Mouse (Mus musculus) inflammation-experienced regulatory T-cells, adult 6 months (primary cell): ENCODE measurements around the gene Gm20388. TPM values are rescaled to one million over a fixed set of nuclear protein-coding genes. Genes with fewer than 3 reads are reported as not detected.
"Not testable (repeated sequence)": the region's sequence is repeated elsewhere in the genome, so short reads cannot be mapped to it uniquely, and the experiment has no call there.

Experiments used
- ATAC-seq: one replicate; pipeline ENCODE4 v1.8.0; 2017
- polyA plus RNA-seq, 3 experiments: library from polyadenylated mRNA; unstranded; fragments of 100-300 nt; shearing (Covaris generic); gene quantifications; one replicate each; pipeline ENCODE4 v1.2.1; 2017

Gene Gm20388
- polyA plus RNA-seq, 3 experiments from 2014 or later = 10.8 to 14.1 (median 11.8) TPM

DNA sequence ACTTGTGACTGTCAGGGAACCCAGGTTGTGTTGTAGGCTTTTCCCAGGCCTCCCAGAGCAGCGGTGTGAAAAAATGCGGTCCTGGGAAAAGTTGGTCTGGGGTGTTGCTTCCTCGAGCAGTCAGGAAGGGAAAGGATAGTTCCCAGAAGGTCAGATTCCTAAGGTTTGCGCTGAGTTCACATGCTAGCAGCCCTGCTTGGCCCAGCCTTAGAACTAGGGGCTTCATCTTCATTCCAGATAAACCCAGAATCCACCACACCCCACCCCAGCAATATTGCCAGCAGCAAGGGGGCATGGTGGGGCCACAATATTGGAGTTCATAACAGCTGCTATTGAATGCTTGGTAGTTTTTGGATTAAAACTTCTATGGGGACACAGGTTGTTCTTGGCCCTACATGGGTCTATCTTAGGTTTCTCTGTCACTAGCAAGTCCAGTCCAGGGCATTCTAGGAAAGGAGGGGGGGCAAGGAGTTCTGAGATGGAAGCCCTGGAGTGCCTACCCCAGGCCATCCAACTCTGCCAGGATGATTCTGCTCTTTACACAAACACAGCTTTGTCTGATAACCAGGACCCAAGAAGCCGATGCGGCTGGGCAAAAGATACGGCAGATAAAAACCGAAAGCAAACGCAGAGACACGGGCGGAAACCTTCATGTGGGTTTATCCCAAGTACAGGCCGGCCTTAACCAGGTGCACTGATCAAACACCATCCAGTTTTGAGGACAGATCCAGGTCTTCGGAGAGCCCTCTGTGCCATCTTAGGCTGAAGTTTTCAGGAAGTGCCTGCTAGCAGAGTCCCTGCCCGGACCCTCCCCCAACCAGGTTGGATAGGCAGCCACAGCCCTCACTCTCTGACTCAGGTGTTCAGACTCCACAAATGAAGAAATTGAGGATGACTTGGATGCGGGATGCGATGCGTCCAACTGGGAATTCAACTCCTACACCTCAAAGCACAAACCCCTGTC, 1210.1 kb downstream of the Gm20388 start:
- peak; percentile 12 for ATAC-seq

DNA sequence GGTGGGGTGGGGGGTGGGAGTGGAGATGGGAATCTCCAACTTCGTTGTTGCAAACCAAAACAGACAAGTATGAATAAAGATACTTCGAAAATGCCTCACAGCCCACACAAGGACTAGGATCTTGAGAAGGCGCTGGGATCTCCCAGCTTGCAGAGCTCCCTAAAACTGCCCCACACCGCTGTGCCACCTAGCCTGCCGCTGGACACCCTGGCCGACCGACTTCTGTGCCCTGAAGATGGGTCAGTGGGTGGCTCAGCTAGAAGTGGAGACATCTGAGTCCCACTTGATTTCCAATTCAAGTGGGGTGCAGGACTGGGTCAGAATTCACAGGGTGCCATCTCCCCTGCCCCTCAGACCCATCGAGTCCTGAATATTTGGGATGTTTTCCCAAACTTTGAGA, 1211.1 kb downstream of the Gm20388 start:
- no peak for ATAC-seq

DNA sequence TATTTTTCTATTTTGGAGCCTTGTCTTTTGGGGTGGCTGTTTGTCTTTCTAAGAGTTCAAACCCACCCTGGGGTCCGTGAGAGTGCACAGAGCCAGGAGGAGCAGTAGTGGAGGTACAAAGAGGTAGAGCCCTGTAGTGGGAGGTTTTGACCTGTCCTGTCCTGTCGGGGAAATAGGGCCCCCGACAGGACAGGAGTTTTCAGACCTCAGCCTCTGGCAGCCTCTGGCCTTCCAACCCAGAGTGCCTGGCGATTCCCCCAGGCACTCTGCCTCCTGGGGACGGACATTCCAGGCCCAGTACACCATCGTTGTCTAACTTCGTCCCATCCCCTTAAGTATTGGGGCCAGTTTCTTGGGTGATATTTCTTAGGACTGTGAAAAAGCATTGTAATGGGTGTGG, 1211.7 kb downstream of the Gm20388 start:
- ATAC-seq = no peak

DNA sequence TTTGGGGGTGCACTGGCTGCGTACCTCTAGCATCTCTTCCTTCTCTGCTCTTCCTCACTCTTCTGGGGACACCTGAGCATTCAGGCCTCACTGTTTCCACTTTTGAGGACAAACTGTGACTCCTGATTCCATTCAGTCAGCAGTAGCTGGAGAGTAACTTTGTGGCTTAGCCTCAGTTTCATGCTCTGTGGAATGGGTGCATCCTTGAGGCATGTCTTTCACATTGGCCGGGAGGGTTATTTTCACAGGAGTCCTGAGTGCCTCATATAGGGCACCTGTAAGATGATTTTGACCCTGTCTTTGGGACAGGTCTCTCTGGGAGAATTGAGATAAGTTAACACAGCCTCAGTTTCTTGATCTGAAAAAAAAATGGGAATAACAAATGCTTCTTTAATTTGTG, 1212.5 kb downstream of the Gm20388 start:
- no peak for ATAC-seq

DNA sequence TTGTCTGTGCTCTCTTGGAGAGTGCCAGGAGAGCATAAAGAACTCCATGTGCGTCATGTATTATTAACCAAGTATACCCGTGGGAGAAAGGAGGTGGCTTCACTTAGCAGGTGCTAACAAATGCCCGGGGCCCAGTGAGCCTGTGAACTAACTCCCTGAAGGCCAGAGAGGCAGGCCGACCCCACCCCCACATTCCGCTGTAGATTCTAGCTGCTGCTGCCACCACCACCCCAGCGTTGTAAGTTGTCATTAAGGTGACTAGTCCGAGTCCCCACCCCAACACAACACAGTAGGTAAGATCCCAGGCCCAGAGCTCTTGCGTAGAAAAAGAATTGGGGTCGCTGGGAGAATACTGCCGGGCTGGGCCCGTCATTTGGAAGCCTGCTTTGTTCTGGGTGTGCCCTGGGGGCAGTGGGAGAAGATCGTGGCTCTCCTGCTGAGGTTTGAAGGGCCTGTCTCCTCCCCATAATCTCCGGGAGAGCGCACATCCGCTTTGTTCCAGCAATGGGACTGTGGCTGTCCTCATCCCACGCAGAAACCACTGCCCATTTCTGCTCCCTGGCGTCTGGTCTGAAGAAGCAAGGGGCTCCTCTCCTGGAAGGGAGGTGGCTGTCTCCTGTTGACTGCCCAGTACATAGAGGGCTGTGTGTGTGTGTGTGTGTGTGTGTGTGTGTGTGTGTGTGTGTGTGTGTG, 1214.1 kb downstream of the Gm20388 start:
- ATAC-seq = no peak

DNA sequence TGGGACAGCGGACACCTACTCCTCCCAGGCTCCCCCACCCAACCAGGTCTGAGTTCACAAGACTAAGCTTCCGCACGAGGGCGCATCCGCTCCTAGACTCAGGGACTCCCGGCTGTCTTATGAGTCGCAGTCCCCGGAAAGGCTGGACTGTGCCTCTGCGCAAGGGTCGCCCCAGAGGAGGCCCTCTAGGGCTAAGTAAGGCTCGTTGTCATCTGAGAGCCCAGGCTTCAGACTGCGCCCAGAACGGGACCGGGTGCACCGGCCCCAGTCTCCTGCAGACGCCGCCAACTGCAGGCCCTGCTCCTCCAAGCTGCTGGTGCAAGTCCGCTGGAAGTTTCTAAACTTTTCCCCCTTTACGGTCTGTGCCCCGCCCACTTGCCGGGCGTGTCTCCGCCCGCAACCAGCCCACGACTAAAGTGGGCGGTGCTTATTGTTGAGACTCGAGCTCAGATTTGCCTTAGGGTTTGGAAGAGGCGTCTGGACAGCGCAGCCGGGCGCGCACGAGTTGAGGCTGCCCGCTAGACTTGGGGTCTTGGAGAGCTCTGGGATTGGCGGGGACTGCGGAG, 1214.8 kb downstream of the Gm20388 start:
- ATAC-seq = no peak

DNA sequence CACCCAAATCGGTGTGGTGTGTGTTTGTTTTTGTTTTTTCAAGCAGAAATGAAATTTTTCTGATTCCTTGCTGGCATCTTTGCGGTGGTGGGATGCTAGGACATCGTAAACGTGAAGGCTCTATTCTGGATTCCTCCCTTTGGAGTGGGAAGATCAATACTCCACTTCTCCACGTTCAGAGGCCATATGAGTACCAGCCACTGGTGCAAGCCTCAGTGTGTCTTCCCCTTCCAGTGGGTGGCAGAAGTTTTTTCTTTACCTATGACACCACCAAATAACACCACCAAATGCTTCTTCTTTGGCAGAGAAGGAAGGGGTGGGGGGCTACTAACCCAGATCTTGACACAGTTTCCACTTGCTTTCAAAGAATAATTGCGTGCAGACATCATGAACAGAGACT, 1215.5 kb downstream of the Gm20388 start:
- ATAC-seq = no peak

DNA sequence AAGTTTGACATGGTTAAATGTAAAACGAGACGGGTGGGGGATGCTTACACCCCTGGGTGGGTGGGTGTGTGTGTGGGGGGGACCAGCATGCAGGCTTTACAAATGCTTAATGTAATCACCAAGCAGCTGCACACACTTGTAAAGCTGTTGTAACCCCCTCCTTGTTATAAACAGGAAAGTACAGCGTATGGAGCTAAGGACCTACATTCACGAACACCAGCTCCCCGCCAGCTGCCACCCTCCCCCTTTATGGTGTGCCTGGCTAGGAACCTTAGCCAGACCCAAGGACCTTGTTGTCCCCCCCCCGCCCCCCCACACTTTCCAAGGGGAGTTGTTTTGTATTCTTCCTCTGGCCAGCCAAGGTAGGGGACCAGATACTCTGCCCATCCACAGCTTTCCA, 1216.1 kb downstream of the Gm20388 start:
- no peak for ATAC-seq

DNA sequence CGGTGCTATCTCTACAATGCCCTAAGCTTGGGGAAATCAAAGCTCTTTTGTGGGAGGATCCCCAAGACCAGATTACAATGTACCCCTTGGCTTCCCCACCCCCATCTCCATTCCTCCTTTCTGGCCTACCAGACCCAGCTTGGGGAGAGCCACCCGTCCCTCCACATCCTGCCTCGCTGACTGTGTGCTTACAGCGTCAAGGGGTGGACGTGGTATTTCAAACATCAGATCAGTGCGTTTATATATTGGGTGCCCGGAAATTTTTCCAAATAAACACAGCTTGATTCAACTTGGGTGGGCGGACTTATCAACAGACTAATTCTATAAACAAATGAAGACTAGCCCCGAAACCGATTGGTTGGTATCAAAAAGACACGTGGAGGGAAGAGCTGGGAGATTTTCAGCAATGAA, 1216.7 kb downstream of the Gm20388 start:
- ATAC-seq = no peak

DNA sequence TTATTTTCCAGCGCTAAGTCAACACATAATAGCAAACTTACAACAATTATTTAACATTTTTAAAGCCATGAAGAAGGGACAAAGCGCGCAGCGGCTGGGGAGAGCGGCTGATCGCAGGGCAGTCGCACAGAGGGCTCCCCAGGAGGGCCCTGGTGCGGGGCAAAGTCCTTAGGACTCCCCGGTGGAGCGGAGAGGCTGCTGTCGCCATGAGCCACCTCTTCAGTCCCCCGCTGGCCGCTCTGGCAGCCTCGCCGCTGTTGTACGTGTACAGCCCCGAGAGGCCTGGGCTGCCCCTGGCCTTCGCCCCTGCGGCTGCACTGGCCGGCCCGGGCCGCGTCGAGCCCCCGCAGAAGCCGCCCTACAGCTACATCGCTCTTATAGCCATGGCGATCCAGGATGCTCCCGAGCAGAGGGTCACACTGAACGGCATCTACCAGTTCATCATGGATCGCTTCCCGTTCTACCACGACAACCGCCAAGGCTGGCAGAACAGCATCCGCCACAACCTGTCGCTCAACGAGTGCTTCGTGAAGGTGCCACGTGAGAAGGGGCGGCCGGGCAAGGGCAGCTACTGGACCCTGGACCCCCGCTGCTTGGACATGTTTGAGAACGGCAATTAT, 1217.2 kb downstream of the Gm20388 start, which contains the start of gene Foxl1:
Gene Foxl1, plus strand, starts transcription at position 185 of the 620 bp plus-strand sequence.
- ATAC-seq = no peak

DNA sequence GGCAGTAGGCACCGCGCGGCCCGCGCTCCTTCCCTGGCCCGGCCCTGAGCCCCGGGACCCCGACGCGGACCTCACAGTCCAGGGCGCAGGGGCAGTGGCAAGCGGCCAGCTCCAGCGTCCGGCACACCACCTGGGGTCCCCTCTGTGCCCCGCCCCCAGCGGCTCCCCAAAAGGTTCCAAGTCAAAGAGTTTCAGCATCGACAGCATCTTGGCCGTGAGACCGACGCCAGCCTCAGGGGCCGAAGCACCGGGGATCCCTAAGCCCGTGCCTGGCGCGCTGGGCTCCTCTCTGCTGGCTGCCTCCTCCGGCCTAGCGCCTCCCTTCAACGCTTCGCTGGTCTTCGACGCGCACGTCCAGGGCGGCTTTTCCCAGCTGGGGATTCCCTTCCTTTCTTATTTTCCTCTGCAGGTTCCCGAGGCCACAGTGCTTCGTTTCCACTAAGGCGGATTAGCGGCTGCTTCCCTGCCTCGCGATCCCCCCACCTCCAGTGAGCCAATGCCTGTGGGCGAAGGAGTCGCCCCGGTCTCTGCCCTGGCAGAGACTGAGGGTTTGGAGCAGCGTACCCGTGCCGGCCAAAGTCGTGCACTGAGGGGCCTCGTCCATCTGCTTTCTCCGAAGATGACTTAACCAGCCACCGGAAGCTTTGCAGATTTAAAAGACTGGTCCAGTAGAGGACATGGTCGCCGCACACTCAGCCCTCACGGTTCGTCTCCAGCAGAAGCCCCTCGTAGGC, 1218.1 kb downstream of the Gm20388 start:
- no peak for ATAC-seq

DNA sequence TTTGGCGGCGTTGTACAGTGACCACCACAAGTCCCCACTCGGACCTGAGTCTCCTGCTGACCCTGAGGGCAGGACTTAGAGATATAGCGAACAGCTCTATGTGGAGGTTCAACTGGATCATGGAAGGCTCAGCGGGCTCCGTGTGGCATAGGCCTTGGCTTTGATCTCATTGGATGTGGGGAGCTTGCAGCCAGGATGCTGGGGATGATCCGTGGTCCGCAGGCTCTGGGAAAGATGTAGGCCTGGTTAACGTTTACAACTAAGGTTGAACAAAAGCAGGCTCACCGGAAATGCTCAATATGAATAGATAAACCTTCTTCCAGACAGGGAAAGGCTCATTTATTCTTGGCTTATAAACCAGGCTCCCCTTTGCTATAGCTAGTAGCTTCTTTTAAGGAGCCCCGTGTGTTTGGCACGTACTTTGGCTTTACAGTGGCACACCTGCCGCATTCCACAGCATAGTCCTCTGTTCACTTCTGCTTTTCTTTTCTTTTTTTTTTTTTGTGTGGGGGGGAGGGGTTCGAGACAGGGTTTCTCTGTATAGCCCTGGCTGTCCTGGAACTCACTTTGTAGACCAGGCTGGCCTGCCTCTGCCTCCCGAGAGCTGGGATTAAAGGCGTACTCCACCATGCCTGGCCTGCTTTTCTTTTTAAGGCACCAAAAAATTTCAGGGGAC, 1218.8 kb downstream of the Gm20388 start:
- ATAC-seq = no peak

DNA sequence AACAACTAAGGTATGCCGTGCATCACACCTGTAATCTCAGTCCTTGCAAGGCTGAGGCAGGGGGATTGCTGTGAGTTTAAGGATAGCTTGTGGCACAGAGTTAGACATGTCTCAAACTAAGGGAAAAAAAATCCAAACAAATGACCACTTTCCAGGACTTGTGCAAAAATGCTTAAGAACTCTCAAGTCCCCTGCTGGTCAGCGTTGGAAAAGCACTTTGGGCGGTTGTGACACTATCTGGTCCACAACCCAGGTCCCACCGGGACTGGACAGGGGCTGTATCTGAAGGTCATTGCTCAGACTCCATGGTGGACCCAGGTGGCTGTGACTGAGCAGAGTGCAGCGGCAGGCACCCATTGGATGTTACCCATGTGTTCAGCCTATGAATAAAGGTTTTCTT, 1219.9 kb downstream of the Gm20388 start:
- ATAC-seq = no peak

DNA sequence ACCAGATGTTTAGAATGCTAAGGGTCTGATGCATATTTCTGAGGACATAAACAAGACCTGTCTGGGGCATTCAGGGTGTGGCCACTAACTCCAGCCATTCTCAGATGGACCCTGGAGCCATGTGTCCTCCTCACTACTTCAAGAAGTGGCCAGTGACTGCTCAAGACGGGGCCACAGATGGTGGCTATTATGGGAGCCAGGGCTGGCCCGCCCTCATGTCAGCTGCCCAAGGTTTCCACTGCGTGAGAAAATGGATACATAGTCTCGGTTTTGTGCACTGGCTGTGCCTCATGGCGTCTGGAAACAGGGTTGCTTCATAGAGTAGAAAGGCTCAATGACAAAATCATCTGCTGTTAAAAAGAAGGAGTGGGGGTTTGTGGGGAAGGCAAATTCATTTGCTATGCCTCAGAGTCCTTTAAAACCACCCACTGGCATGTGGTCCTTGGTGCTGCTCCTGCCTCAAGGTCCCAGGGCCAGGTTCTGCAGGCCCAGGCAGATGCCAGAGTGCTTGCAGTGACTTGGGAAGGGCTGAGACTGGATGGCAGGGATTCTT, 1222.4 kb downstream of the Gm20388 start:
- ATAC-seq = no peak

DNA sequence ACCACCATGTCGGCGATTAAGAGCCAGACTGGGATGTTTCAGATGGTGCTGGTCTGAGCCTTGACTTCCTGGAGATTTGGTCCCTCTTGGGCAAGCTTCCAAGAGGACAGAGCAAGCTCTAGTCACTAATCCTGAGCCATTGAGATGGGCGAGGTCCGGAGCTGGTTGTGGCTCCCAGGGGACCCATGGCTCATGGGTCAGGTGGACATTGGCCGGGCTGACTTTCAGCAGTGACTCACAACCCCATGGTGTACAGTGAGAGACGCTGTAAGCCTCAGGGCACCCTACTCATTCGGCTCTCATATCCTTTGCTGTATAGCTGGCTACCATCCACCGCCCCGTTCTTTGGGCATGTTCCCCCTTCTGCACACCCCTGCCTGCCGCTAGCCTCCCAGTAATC, 1223.5 kb downstream of the Gm20388 start:
- no peak for ATAC-seq

DNA sequence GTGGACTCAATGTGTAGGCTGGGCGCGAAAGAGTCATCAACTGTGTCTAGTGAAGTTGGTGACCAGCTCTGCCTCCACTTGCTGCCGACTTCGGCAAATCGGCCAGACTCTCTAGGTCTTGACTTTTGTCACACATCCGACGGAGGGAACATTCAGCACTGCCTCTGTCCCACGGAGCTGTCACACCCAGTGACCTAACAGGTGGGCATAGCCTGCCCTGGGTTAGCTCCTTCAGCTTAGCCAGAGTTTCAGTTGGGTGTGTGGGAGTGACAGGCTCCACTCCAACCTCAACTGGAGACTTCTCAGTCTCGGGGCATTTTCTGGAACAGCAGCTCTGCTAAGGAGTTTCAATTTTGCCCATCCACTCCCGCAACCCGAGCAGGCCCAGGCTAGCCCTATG, 1223.9 kb downstream of the Gm20388 start:
- ATAC-seq = no peak

DNA sequence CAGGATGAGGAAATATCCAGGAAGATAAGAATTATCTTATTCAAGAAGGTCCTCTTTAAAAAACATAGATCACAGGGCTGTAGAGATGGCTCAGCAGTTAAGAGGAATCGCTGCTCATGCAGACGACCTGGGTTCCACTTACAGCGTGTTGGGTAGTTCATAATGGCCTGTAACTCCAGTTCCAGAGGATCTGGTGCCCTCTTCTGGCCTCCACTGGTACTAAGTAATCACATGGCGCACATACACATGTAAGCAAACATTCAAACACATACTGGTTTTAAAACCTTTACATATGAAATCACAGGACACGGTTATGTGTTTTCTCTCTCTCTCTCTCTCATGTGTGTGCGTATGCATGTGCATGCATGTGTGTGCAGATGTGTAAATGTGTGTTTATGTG, 1226.2 kb downstream of the Gm20388 start:
- ATAC-seq = no peak

DNA sequence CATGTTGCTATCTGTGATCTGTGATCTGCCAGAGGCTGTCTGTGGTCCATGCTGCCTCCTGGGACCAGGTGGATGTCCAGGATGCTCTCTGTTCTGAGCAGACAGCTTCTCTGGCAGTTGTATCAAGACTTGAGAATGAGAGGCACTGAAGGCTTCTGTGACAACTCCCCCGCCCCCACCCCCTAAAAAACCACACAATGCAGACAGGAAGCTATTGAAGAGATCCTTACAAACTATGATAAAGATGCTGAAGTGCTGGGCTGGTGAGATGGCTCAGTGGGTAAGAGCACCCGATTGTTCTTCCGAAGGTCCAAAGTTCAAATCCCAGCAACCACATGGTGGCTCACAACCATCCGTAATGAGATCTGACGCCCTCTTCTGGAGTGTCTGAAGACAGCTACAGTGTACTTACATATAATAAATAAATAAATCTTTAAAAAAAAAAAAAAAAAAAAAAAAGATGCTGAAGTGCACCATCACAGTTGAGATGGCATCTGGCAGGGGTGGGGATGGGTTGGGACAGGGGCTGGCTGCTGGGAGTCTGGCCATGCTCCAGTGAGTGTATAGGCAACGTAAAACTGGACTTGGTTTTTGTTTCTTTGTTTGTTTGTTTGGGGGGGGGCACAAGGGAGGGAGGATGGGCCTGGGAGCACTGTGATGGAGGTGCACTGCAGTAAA, 1235.0 kb downstream of the Gm20388 start:
- not testable (repeated sequence) for ATAC-seq

DNA sequence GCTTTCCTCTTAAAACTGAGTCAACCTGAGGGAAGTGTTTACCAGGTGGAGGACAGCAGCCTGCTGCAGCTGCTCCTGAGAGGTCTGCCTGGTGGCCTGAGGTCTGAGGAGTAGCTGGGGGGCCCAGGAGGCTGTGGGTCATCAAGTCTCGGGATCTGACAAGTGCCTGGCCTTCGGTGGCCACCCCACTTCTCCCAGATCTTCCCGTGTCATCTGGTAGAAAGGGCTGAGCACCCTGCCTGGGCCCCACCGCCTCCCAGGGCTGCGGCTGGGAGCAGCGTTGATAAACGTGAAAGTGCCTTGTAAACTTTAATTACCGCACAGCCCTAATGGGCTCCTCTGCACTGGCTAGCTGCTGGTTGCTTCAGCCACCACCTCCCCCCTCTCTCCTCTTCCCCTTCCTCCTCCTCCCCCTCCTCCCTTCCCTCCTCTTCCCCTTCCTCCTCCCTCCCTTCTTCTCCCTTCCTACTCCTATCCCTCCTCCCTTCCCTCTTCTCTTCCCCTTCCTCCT, 1238.0 kb downstream of the Gm20388 start:
- ATAC-seq = no peak

DNA sequence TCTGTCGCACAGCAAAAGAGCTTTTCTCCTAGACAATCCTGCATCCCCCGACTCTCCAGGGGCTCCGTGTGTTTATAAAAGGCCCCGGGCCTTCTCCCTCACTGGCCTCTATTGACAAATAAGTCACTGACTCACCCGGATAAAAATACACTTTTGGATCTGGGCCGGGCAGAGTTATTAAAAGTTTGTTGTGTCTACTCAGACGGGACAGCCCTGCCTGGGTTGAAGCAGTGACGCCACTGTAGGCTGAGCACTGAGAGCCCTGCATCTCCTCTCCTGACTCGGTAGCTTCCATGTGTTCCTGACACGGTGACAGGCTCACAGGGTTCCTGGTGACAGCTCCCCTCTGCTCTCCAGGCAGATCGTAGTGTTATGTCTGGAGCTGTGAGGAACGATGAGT, 1241.8 kb downstream of the Gm20388 start:
- ATAC-seq = no peak
